Mouse (Mus musculus) testis, adult 2 months (tissue): Measurements from ENCODE around the gene Hsbp1. TPM values are rescaled to one million over a fixed set of nuclear protein-coding genes. Genes with fewer than 3 reads are reported as not detected.

Source experiments
- H3K27ac ChIP-seq: fragments of 200-500 bp; 2 replicates; pipeline ENCODE4 v1.5.1; 2012; ENCODE audit warnings: low read depth, low read length; ENCODE audit not compliant: control insufficient read depth, insufficient read depth
- H3K27me3 ChIP-seq: fragments of 200-500 bp; 2 replicates; pipeline ENCODE4 v1.6.1; 2012; ENCODE audit warnings: mild to moderate bottlenecking, low read length, moderate library complexity; ENCODE audit not compliant: control insufficient read depth, insufficient read depth
- H3K36me3 ChIP-seq: fragments of 200-500 bp; 2 replicates; pipeline ENCODE4 v1.6.1; 2012; ENCODE audit warnings: mild to moderate bottlenecking, low read length; ENCODE audit not compliant: control insufficient read depth, insufficient read depth
- H3K4me1 ChIP-seq: fragments of 200-500 bp; 2 replicates; pipeline ENCODE4 v1.6.1; 2012; ENCODE audit warnings: low read length; ENCODE audit not compliant: control insufficient read depth, insufficient read depth
- H3K4me3 ChIP-seq: fragments of 200-500 bp; 2 replicates; pipeline ENCODE4 v1.5.1; 2012; ENCODE audit warnings: low read depth, mild to moderate bottlenecking, low read length, moderate library complexity, mixed read lengths; ENCODE audit not compliant: control insufficient read depth
- CTCF ChIP-seq: fragments of 200-500 bp; IDR thresholded peaks from 2 replicates; pipeline ENCODE4 v1.5.1; 2012; ENCODE audit warnings: low read depth, mild to moderate bottlenecking, inconsistent platforms, low read length, moderate library complexity; ENCODE audit not compliant: control insufficient read depth, insufficient read depth, insufficient replicate concordance
- POLR2A ChIP-seq: fragments of 200-500 bp; IDR thresholded peaks from 2 replicates; pipeline ENCODE4 v1.6.1; 2012; ENCODE audit warnings: low read depth, mild to moderate bottlenecking, inconsistent platforms, low read length, moderate library complexity; ENCODE audit not compliant: control insufficient read depth
- polyA plus RNA-seq: library from polyadenylated mRNA; depleted of rRNA; stranded (reverse); fragments of >200 nt; gene quantifications from 2 replicates; pipeline ENCODE4 v1.2.3, GENCODE M21; 2012; rRNA removed

The Hsbp1 gene
- polyA plus RNA-seq, 1 experiment = 782 TPM

DNA sequence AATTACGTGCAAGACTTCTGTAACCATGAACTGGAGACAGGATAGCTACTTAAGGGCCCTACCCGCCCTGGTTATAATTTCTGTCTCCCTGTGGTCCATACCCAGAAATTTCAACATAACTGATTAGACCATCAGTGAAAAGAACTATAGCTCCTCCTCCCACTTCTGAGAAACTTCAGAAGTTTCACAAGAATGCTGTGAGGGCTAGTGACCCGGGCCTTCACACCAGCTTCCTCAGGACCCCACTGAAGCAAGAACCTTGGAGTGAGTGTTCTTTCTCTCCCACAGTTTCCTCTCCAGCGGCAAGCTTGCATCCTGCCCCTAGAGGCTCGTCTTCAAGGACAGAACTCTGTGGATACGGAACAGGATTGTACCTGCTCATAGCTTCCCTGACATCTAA lies 41.6 kb downstream of the Hsbp1 start:
- H3K27ac ChIP-seq = no peak overlapping the region
- H3K4me3 ChIP-seq = no peak overlapping the region
- H3K36me3 ChIP-seq = no peaks in the 10 kb centered on the region
- TF ChIP-seq CTCF = no peak
- TF ChIP-seq POLR2A = no peak
- H3K4me1 ChIP-seq = no peaks in the 10 kb centered on the region
- no peaks in the 10 kb centered on the region for H3K27me3 ChIP-seq

DNA sequence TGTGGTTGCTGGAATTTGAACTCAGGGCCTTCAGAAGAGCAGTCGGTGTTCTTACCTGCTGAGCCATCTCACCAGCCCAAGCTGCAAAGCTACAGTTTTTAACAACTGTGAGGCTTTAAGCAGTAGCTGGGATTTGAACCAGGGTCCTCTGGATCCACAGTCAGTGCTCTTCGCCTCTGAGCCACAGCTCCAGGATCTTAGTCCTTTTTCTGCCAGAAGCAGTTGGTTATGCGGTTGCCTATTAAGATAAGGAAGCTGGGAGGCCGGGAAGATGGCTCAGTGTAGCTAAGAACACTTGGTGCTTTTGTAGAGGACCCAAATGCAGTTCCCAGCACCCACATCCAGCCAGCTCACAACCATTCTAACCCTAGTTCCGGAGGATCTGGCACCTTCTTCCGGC lies 42.7 kb downstream of the Hsbp1 start:
- H3K27me3 ChIP-seq = no peaks in the 10 kb centered on the region

DNA sequence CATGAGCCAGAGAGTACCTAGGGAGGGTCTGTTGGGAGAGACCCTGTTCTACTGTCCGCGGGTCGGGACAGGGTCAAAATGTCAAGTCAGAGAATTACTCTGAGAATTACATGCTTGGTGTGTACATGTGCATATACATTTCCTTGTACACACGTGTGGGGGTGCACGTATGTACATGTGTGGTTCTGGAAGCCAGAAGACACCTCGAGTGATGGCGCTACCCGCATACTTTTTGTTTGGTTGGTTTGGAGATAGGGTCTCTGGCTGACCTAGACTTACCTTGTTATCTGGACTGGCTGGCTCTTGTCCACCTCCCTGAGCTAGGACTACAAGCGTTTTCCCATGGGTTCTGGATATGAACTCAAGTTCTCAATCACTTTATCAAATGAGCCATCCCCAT lies 49.8 kb downstream of the Hsbp1 start:
- Histone ChIP-seq H3K4me1 (peaks cover 8% of the 10 kb centered on the region), H3K27ac (0 out of 2 replicates have a peak overlapping the region, but pooled peaks have one; percentile 16), H3K36me3 (no peaks in the 10 kb centered on the region), H3K4me3 (peak overlapping the region; percentile 83), H3K27me3 (no peaks in the 10 kb centered on the region)
- TF ChIP-seq POLR2A (no peak), CTCF (no peak)

More for the DNA sequence above, 42.7 kb downstream of the Hsbp1 start:
- no peaks in the 10 kb centered on the region for H3K4me1 ChIP-seq
- H3K27ac ChIP-seq = no peak overlapping the region
- H3K36me3 ChIP-seq = no peaks in the 10 kb centered on the region
- no peak overlapping the region for H3K4me3 ChIP-seq
- TF ChIP-seq POLR2A (no peak), CTCF (no peak)

DNA sequence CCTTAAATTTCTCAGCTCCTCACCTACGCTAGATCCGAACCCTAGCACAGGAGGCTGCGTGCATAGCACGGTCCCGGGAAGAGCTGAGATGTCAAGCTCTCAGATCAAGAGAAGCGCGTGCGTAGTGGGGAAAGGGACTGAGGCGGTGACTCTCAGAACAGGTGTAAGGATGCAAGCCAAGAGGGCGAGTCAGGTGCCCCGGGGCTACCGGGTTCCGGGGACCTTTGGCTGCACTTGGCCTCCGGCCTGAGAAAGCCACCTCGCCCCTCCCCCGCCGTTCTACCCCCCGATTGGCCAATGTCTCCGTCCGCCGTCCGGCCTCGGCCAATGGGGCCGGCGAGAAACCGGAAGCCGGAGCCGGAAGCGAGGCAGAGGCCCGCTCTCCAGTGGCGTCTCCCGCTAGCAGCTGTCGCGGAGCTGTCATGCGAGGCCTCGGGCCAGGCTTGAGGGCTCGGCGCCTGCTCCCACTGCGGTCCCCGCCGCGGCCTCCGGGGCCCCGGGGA lies 50.3 kb downstream of the Hsbp1 start, which contains the start of gene Mlycd:
Gene Mlycd (plus strand): TSS at position 355 of the 503 bp plus-strand sequence.
- H3K27ac ChIP-seq = peak within 1 kb of the TSS; percentile 42
- no peaks in the 10 kb centered on the region for H3K27me3 ChIP-seq
- TF ChIP-seq CTCF = no peak
- peak; percentile 82 for TF ChIP-seq POLR2A
- H3K4me3 ChIP-seq = peak within 1 kb of the TSS; percentile 83
- no peaks in the 10 kb centered on the region for H3K36me3 ChIP-seq
- peaks cover 8% of the 10 kb centered on the region for H3K4me1 ChIP-seq

DNA sequence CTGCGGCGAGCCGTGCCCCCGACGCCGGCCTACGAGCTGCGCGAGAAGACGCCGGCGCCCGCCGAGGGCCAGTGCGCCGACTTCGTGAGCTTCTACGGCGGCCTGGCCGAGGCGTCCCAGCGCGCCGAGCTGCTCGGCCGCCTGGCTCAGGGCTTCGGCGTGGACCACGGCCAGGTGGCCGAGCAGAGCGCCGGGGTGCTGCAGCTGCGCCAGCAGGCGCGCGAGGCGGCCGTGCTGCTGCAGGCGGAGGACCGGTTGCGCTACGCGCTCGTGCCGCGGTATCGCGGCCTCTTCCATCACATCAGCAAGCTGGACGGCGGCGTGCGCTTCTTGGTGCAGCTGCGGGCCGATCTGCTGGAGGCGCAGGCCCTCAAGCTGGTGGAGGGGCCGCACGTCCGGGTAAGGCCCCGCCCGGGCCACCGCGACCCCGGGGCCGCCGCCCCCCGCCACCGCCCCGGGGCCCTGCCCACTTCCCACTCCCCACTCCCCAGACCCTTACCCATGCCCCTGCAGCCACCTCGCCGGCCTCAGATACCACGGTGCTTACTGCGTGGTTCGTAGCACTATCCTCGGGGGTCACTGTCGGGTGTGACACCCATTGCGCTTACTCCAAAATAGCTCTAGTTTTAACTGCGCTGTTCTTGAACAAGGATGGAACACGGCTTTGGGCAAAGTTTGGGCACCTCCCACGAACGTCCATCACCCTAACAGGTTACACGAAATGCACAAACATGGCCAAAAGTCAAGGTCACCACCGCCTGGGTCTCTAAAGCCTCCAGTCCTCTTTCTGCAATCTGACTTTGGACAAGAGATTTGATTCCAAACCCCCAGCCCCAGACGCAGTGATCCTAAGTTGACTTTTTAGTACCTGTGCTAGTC lies 51.0 kb downstream of the Hsbp1 start:
- Histone ChIP-seq H3K27me3 (no peaks in the 10 kb centered on the region), H3K4me3 (peak overlapping the region; percentile 83), H3K27ac (peak overlapping the region; percentile 42), H3K36me3 (no peaks in the 10 kb centered on the region), H3K4me1 (peaks cover 8% of the 10 kb centered on the region)
- no peak for TF ChIP-seq POLR2A
- TF ChIP-seq CTCF = no peak

Other genes starting within 250 kb of the Hsbp1 start
- 5.3 and 5.4 TPM in 2 replicates for gene Mlycd, start 50.4 kb downstream of the Hsbp1 start, polyA plus RNA-seq
- 437 and 440 TPM in 2 replicates for gene Osgin1, start 89.6 kb downstream of the Hsbp1 start, polyA plus RNA-seq
- 14.8 and 16.0 TPM in 2 replicates for gene Necab2, start 102.2 kb downstream of the Hsbp1 start, polyA plus RNA-seq
- gene Slc38a8, start 157.2 kb downstream of the Hsbp1 start, polyA plus RNA-seq = 1.3 and 1.4 TPM in 2 replicates
- gene Mbtps1, start 214.2 kb downstream of the Hsbp1 start, polyA plus RNA-seq = 21.3 and 25.2 TPM in 2 replicates
- 12.7 and 12.9 TPM in 2 replicates for gene Hsdl1, start 230.7 kb downstream of the Hsbp1 start, polyA plus RNA-seq
- 577 and 660 TPM in 2 replicates for gene Dnaaf1, start 230.7 kb downstream of the Hsbp1 start, polyA plus RNA-seq